Mouse (Mus musculus) hematopoietic stem cell, adult 5-6 weeks (primary cell): ENCODE measurements around the gene Ptprq. TPM values are rescaled to one million over a fixed set of nuclear protein-coding genes. Genes with fewer than 3 reads are reported as not detected.

Experiments used
- total RNA-seq: library from RNA; stranded (forward); fragments of 172-1452, 232-1000 nt; gene quantifications from 2 replicates; pipeline ENCODE4 v1.2.3, GENCODE M21; 2017

The Ptprq gene
- total RNA-seq, 1 experiment from 2014 or later = not detected

Other genes starting within 250 kb of the Ptprq start
- gene Myf5, start 233.9 kb downstream of the Ptprq start, total RNA-seq = not detected in 2 replicates
- gene Myf6, start 225.3 kb downstream of the Ptprq start, total RNA-seq = not detected in 2 replicates
- gene Otogl, start 192.1 kb upstream of the Ptprq start, total RNA-seq = 0.13 TPM in 1 of 2 replicates, not detected in the other